In genomic region chr3:47450026-47450425, GRCm38 (mm10) we compare ENCODE assay signal across 12 mouse cellular contexts.
"Had no signal": no experiment of that assay in that cellular context is flagged by ENCODE, and none has a peak within 500 bp of the region (broad histone marks: within the 10 kb centered on the region; RNA-seq: fewer than 3 reads in every experiment).

No protein-coding gene starts in this region.

- DNase-seq: gastrocnemius, adult 2 months; gastrocnemius, postnatal 10 days; gastrocnemius, postnatal 25 days; heart, adult 2 months; heart, postnatal 14 days; heart, postnatal 36 days; kidney, adult 18-20 months; kidney, adult 8-10 months; kidney, postnatal 10 days; kidney, postnatal 25 days; kidney, postnatal 4 days; left cerebral cortex, postnatal 4 days had no signal
